Mouse (Mus musculus) forebrain, postnatal 0 days (tissue): Measurements from ENCODE around the gene Dhrs9. TPM values are rescaled to one million over a fixed set of nuclear protein-coding genes. Genes with fewer than 3 reads are reported as not detected.
"Not testable (repeated sequence)": the region's sequence is repeated elsewhere in the genome, so short reads cannot be mapped to it uniquely, and the experiment has no call there.

Experiments used
- ATAC-seq: fragments of 200-750 bp; cut with Nextera tagmentation; 2 replicates; pipeline ENCODE4 v1.8.0; 2017; ENCODE audit warnings: mild to moderate bottlenecking, moderate library complexity
- DNase-seq: peaks from one replicate; pipeline ENCODE4 v3.0.0-alpha.2; 2015
- H3K27ac ChIP-seq: fragments of 300-500 bp; sonication (generic); 2 replicates; pipeline ENCODE4 v1.5.1; 2014; ENCODE audit warnings: low read depth, mild to moderate bottlenecking, antibody characterized with exemption, low read length, moderate library complexity, mixed read lengths
- H3K27me3 ChIP-seq: fragments of 300-500 bp; sonication (generic); 2 replicates; pipeline ENCODE4 v1.6.1; 2014; ENCODE audit warnings: mild to moderate bottlenecking, low read length, mixed read lengths; ENCODE audit not compliant: insufficient read depth
- H3K36me3 ChIP-seq: fragments of 300-500 bp; sonication (generic); 2 replicates; pipeline ENCODE4 v1.6.1; 2014; ENCODE audit warnings: mild to moderate bottlenecking, moderate library complexity; ENCODE audit not compliant: insufficient read depth
- H3K4me1 ChIP-seq: fragments of 300-500 bp; sonication (generic); 2 replicates; pipeline ENCODE4 v1.6.1; 2014; ENCODE audit warnings: antibody characterized with exemption; ENCODE audit not compliant: insufficient read depth
- H3K4me2 ChIP-seq: fragments of 300-500 bp; sonication (generic); 2 replicates; pipeline ENCODE4 v1.6.1; 2014; ENCODE audit warnings: low read depth, mild to moderate bottlenecking, moderate library complexity
- H3K4me3 ChIP-seq: fragments of 300-500 bp; sonication (generic); 2 replicates; pipeline ENCODE4 v1.5.1; 2014; ENCODE audit warnings: low read depth, low read length, mixed read lengths
- H3K9ac ChIP-seq: fragments of 300-500 bp; sonication (generic); 2 replicates; pipeline ENCODE4 v1.6.1; 2014; ENCODE audit warnings: mild to moderate bottlenecking
- H3K9me3 ChIP-seq: fragments of 300-500 bp; sonication (generic); 2 replicates; pipeline ENCODE4 v1.6.1; 2016; ENCODE audit warnings: low read length
- CTCF ChIP-seq: sonication (generic); IDR thresholded peaks from 2 replicates; pipeline ENCODE4 v1.5.1; 2016; ENCODE audit warnings: antibody characterized with exemption, control low read depth, low read depth
- WGBS: fragments of 180-500 bp; shearing (Covaris S2); extraction: QIAGEN DNeasy Blood & Tissue Kit; methylation state at CpG from one replicate; pipeline ENCODE4 v1.1.7; 2014; 5-methylcytosine and 5-hydroxymethylcytosine counted together
- polyA plus RNA-seq: library from polyadenylated mRNA; unstranded; fragments of >200 nt; fragmentation: Nextera tagmentation; extraction: Ambion mirVana; gene quantifications from 2 replicates; pipeline ENCODE4 v1.2.1, GENCODE M21; 2015
- total RNA-seq: library from RNA; depleted of rRNA; stranded (reverse); fragments of >200 nt; gene quantifications from 2 replicates; pipeline ENCODE4 v1.2.3, GENCODE M21; 2014; rRNA removed

Dhrs9 gene
- total RNA-seq (under 0.01 TPM in 1 of 2 replicates, not detected in the other), polyA plus RNA-seq (not detected in 2 replicates)

GRCm38 (mm10) chr2:69380281-69380680 is at the start of gene Dhrs9:
Gene Dhrs9, plus strand, starts transcription at chr2:69380445.
- Histone ChIP-seq H3K4me2 (no peak within 1 kb of the TSS), H3K36me3 (no peaks in the 10 kb centered on the region), H3K27me3 (no peaks in the 10 kb centered on the region), H3K9me3 (no peaks in the 10 kb centered on the region), H3K4me1 (no peaks in the 10 kb centered on the region), H3K27ac (no peak within 1 kb of the TSS), H3K9ac (no peak within 1 kb of the TSS), H3K4me3 (no peak within 1 kb of the TSS)
- 88% methylated on average over 13 of the region's 13 CpGs for WGBS
- no peak for TF ChIP-seq CTCF
- DNase-seq, result no peak
- no peak for ATAC-seq

DNA sequence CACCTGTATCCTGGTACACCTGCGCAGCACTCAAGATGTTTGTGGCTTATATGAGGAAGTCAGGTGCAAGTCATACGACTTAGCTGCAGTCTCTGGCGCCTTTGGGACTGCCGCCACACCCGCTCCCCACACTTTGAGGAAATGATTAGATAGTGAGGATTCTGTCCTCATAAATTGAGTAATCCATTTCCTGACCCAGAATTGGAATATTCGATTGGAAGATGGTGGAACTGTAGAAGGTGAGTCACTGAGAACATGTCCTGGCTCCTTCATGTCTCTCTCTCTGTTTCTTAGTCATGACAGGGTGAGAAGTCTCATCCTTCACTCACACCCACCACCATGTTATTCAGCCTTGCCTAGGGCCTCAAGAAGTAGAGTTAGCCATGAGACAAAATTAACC is 48.7 kb upstream of the Dhrs9 start:
- not testable (repeated sequence) for H3K4me3 ChIP-seq, H3K9ac ChIP-seq, H3K27me3 ChIP-seq, DNase-seq, H3K9me3 ChIP-seq, H3K4me2 ChIP-seq, H3K4me1 ChIP-seq, ATAC-seq, H3K36me3 ChIP-seq, H3K27ac ChIP-seq
- 93% methylated on average over 5 of the region's 6 CpGs for whole genome bisulfite sequencing

- no peak overlapping the region for H3K4me2 ChIP-seq
These were observed 38.7 kb upstream of the Dhrs9 start for GRCm38 (mm10) chr2:69341506-69341905.

GRCm38 (mm10) chr2:69342496-69343221 is 37.6 kb upstream of the Dhrs9 start, which contains the start of gene Abcb11:
Gene Abcb11, minus strand, starts transcription at chr2:69342616.
- Histone ChIP-seq H3K4me3 (no peak within 1 kb of the TSS), H3K36me3 (no peaks in the 10 kb centered on the region), H3K4me2 (no peak within 1 kb of the TSS), H3K9me3 (no peaks in the 10 kb centered on the region), H3K27ac (no peak within 1 kb of the TSS), H3K27me3 (no peaks in the 10 kb centered on the region), H3K4me1 (no peaks in the 10 kb centered on the region), H3K9ac (no peak within 1 kb of the TSS)
- DNase-seq (no peak), ATAC-seq (no peak)
- no peak for TF ChIP-seq CTCF
- whole genome bisulfite sequencing, result 92% methylated on average over 9 of the region's 9 CpGs

More at GRCm38 (mm10) chr2:69341506-69341905, 38.7 kb upstream of the Dhrs9 start:
- no peak overlapping the region for H3K4me3 ChIP-seq
- no peak overlapping the region for H3K9ac ChIP-seq
- 93% methylated on average over 6 of the region's 6 CpGs for WGBS
- no peak for TF ChIP-seq CTCF
- DNase-seq (no peak), ATAC-seq (no peak)
- no peaks in the 10 kb centered on the region for H3K36me3 ChIP-seq
- no peaks in the 10 kb centered on the region for H3K9me3 ChIP-seq
- H3K27me3 ChIP-seq, result no peaks in the 10 kb centered on the region
- no peak overlapping the region for H3K27ac ChIP-seq
- H3K4me1 ChIP-seq, result no peaks in the 10 kb centered on the region

GRCm38 (mm10) chr2:69355402-69355801 is 24.8 kb upstream of the Dhrs9 start:
- not testable (repeated sequence) for H3K4me2 ChIP-seq, DNase-seq, H3K27ac ChIP-seq, H3K36me3 ChIP-seq, H3K9me3 ChIP-seq, H3K27me3 ChIP-seq, H3K4me3 ChIP-seq, H3K4me1 ChIP-seq, H3K9ac ChIP-seq
- ATAC-seq, result peak; percentile 100

DNA sequence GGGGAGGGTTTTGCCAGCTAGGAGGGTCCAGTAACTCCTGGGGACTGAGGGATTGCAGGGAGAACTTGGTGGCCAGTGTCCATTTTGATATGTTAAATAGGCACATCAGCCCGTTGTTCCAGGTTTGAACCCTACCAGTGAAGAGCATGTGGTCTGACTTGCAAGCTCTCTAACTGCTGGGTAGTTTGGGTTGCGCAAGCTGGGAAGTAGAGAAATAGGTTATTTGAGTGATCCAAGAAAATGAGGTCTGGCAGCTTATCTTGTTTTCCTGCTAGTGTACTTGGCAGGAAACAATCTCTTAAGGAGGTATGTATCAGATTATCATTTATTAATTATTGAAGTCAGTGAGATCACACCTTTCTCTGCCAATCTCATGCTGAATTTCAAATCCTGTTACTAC is 15.4 kb upstream of the Dhrs9 start:
- no peak overlapping the region for H3K4me3 ChIP-seq
- no peaks in the 10 kb centered on the region for H3K4me1 ChIP-seq
- no peak overlapping the region for H3K9ac ChIP-seq
- WGBS, result 90% methylated on average over 2 of the region's 2 CpGs
- H3K36me3 ChIP-seq, result no peaks in the 10 kb centered on the region
- no peaks in the 10 kb centered on the region for H3K27me3 ChIP-seq
- no peak for TF ChIP-seq CTCF
- H3K27ac ChIP-seq, result no peak overlapping the region
- H3K4me2 ChIP-seq, result no peak overlapping the region
- ATAC-seq (no peak), DNase-seq (no peak)
- no peaks in the 10 kb centered on the region for H3K9me3 ChIP-seq

- Histone ChIP-seq H3K9me3 (no peaks in the 10 kb centered on the region), H3K27ac (no peak overlapping the region), H3K4me2 (no peak overlapping the region), H3K4me3 (no peak overlapping the region), H3K36me3 (no peaks in the 10 kb centered on the region), H3K4me1 (no peaks in the 10 kb centered on the region), H3K9ac (no peak overlapping the region), H3K27me3 (no peaks in the 10 kb centered on the region)
- no peak for DNase-seq
- WGBS, result 100% methylated on average over 1 of the region's 1 CpGs
- no peak for TF ChIP-seq CTCF
- ATAC-seq, result no peak
These were observed 15.0 kb upstream of the Dhrs9 start for GRCm38 (mm10) chr2:69365275-69365674.
